Mouse (Mus musculus): ENCODE results near the gene Tanc2.

DNA sequence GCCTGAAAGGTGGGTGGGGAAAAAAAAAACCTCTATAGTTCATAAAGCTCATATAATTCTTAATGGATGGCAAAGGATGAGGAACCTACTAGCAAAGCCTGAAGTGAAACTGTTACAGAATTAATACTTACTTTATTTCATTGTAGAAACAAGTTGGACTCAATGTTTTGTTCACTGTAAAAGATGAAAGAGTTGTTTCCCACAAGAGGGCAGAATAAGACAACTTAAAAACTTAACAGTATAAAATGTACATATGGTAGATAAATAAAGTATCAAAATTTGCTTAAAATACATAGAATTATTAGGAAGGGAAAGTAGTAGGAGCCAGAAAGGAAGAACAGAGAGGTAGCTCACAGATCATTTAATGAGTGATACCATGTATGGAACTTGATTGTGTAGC lies 95.0 kb downstream of the Tanc2 start:
- TF ChIP-seq CTCF (IDR thresholded peaks at IDR 0.05; ENCODE audit: extremely low read depth, insufficient read depth, insufficient read length, insufficient replicate concordance) (no peak), POLR2A (IDR thresholded peaks at IDR 0.05; ENCODE audit: low read depth, low read length) (no peak)

All from spleen, adult 2 months (tissue).